Mouse (Mus musculus) C2C12 (cell line): ENCODE measurements around the gene Clk3. TPM values are rescaled to one million over a fixed set of nuclear protein-coding genes. Genes with fewer than 3 reads are reported as not detected.

Source experiments
- H3K27me3 ChIP-seq: one replicate; pipeline ENCODE4 v1.6.1; 2011; ENCODE audit not compliant: control insufficient read depth, insufficient read depth, insufficient read length
- H3K36me3 ChIP-seq: one replicate; pipeline ENCODE4 v1.6.1; 2011; ENCODE audit not compliant: control insufficient read depth, insufficient read depth
- H3K4me3 ChIP-seq: one replicate; pipeline ENCODE4 v1.5.1; 2011; ENCODE audit warnings: mild to moderate bottlenecking, control low read depth; ENCODE audit not compliant: poor library complexity, insufficient read depth, severe bottlenecking
- H3K79me2 ChIP-seq: one replicate; pipeline ENCODE4 v1.6.1; 2011; ENCODE audit not compliant: control insufficient read depth, insufficient read depth
- H3K79me3 ChIP-seq: one replicate; pipeline ENCODE4 v1.6.1; 2011; ENCODE audit warnings: low read depth, control low read depth
- H3ac ChIP-seq: one replicate; pipeline ENCODE3; 2011; ENCODE audit warnings: low read depth; ENCODE audit not compliant: control insufficient read depth, insufficient read length
- CEBPB ChIP-seq: IDR thresholded peaks from one replicate; pipeline ENCODE4 v1.6.1; 2011; ENCODE audit warnings: low read depth, mild to moderate bottlenecking, control low read depth, moderate library complexity
- CTCF ChIP-seq: IDR thresholded peaks from one replicate; pipeline ENCODE4 v1.5.1; 2011; ENCODE audit not compliant: control insufficient read depth, insufficient read depth, insufficient read length
- FOSL1 ChIP-seq: IDR thresholded peaks from one replicate; pipeline ENCODE4 v1.8.0; 2011; ENCODE audit warnings: mild to moderate bottlenecking, low read length; ENCODE audit not compliant: poor library complexity, insufficient read depth, severe bottlenecking
- MAX ChIP-seq: IDR thresholded peaks from one replicate; pipeline ENCODE4 v1.6.1; 2011; ENCODE audit warnings: mild to moderate bottlenecking, control low read depth
- MYOD1 ChIP-seq: IDR thresholded peaks from one replicate; pipeline ENCODE4 v1.6.1; 2011; ENCODE audit warnings: low read depth; ENCODE audit not compliant: control insufficient read depth, insufficient read length
- MYOG ChIP-seq: IDR thresholded peaks from one replicate; pipeline ENCODE4 v1.6.1; 2011; ENCODE audit not compliant: control insufficient read depth, insufficient read length; ENCODE audit errors: extremely low read depth
- USF1 ChIP-seq: IDR thresholded peaks from one replicate; pipeline ENCODE4 v1.6.1; 2011; ENCODE audit warnings: low read depth, mild to moderate bottlenecking, control low read depth, moderate library complexity
- polyA plus RNA-seq: library from polyadenylated mRNA; unstranded; fragments of >200 nt; fragmentation: generic; extraction: Trizol; gene quantifications from one replicate; pipeline ENCODE4 v1.2.1, GENCODE M21; 2012; ENCODE audit warnings: missing spikeins

Gene Clk3
- polyA plus RNA-seq, 1 experiment, result 50.9 TPM

DNA sequence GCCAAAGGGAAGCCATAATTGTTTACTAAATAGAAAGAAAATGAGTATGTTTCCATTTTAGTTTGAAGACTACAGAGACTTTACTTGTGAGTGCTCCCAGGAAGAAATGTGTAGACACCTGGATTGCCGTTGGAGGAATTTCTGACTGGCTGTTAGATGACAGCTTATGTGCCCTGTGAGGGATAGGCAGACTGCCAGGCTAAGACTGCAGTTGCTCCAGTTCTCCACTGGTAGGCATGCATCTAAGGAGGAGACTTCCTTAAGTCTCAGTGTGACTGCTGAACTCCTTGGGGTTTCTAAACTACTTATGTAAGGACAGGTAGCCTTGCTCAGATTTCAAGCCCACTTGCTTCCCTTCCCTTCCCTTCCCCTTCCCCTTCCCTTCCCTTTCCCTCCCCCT is 37.3 kb downstream of the Clk3 start:
- Histone ChIP-seq H3K27me3 (no peaks in the 10 kb centered on the region), H3K36me3 (peaks cover 34% of the 10 kb centered on the region), H3K79me2 (peaks cover 51% of the 10 kb centered on the region), H3ac (no peak overlapping the region), H3K79me3 (peaks cover 11% of the 10 kb centered on the region), H3K4me3 (no peak overlapping the region)
- TF ChIP-seq MYOD1 (no peak), USF1 (no peak), FOSL1 (no peak)

- Histone ChIP-seq H3ac (no peak overlapping the region), H3K4me3 (no peak overlapping the region), H3K79me2 (peaks cover 48% of the 10 kb centered on the region), H3K27me3 (no peaks in the 10 kb centered on the region), H3K79me3 (peaks cover 20% of the 10 kb centered on the region), H3K36me3 (peaks cover 41% of the 10 kb centered on the region)
- TF ChIP-seq CEBPB, result no peak
- TF ChIP-seq USF1, result no peak
- no peak for TF ChIP-seq MYOG
- TF ChIP-seq MAX, result no peak
- TF ChIP-seq MYOD1, result no peak
Observed at GRCm38 (mm10) chr9:57724701-57725100, 41.0 kb downstream of the Clk3 start.

DNA sequence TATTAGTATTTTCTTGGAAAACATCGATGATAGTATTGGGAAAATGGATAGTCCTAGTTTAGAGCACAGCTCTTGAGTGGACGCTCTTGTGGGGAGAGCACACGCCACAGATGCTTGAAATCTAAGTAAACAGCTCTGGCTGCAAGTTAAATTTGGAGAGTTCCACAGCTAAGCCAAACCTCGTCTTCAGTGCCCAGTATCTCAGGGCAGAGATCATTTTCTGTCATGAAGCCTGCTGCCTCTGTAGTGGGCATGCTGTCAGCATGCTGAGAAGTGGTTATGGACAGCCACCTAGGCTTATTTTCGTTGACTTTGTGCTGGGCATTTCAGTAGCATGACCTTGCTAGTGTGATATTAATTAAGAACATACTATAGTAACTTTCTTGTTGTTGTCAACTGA is 41.9 kb downstream of the Clk3 start:
- Histone ChIP-seq H3K36me3 (peaks cover 39% of the 10 kb centered on the region), H3K4me3 (no peak overlapping the region), H3K79me2 (peaks cover 42% of the 10 kb centered on the region), H3K27me3 (no peaks in the 10 kb centered on the region), H3K79me3 (peaks cover 20% of the 10 kb centered on the region), H3ac (no peak overlapping the region)
- TF ChIP-seq MYOG (no peak), MYOD1 (no peak), MAX (no peak), CTCF (no peak), USF1 (no peak), FOSL1 (no peak), CEBPB (no peak)

DNA sequence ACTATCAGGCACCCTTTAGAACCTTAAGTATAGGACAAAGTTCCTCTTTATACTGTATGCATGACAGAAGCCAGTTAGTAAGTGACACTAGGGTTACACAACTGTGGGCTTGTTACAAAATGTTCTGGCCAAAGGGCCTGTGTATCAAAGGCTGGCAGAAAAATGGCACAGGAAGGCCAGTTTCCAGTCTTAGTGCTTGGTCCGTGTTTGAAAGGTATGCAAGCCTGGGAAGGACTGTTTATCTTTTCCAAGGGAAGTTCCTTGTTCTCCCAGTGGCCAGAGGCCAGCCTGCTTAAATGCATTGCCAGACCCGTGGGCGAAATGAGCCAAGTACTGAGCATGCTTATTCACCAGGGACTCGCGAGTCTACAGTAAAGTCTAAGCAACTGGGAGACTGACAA is 42.3 kb downstream of the Clk3 start:
- Histone ChIP-seq H3K36me3 (peaks cover 38% of the 10 kb centered on the region), H3K27me3 (no peaks in the 10 kb centered on the region), H3K79me3 (peaks cover 20% of the 10 kb centered on the region), H3K79me2 (peaks cover 42% of the 10 kb centered on the region), H3K4me3 (no peak overlapping the region), H3ac (no peak overlapping the region)
- no peak for TF ChIP-seq MYOG
- TF ChIP-seq FOSL1, result no peak
- TF ChIP-seq USF1, result no peak
- TF ChIP-seq MYOD1, result no peak
- TF ChIP-seq MAX, result no peak
- TF ChIP-seq CTCF, result no peak
- no peak for TF ChIP-seq CEBPB

DNA sequence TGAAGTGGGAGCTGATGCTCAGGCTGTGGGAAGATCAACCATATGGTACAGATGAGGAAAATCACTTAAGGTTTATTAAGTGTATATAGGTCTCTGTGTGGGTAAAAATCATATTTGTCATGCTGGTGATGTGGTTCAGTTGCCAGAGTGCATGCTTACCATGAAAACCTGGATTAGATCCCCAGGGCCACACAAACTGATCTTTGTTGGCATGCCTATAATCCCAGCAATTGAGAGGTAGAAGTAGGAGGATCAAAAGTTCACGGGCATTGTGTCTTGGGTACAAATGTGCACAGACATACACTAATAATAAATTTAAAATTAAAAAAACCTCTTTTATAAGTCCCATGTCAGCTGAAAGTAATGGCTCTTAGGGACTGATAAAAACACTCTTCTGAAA is 43.3 kb downstream of the Clk3 start:
- Histone ChIP-seq H3K36me3 (peaks cover 38% of the 10 kb centered on the region), H3K79me2 (peaks cover 42% of the 10 kb centered on the region)

DNA sequence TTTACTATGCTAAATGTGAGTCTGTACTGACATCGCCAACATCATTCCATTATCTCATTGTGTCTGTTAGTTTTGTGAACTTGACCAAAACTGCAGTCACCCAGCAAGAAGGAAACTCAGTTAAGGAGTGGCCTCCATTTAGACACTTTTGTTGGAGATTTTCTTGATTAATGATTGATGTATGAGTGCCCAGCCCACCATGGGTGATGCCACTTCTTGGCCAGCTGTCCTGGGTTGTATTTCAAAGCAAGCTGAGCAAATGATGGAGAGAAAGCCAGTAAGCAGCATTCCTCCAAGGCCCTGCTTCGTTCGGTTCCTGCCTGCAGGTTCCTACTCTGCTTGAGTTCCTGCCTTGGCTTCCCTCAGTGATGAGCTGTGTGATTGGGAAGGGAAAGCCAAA is 44.9 kb downstream of the Clk3 start:
- Histone ChIP-seq H3K4me3 (no peak overlapping the region), H3K79me3 (peaks cover 20% of the 10 kb centered on the region), H3K27me3 (no peaks in the 10 kb centered on the region), H3ac (no peak overlapping the region), H3K36me3 (peaks cover 37% of the 10 kb centered on the region), H3K79me2 (peaks cover 38% of the 10 kb centered on the region)
- TF ChIP-seq CTCF (no peak), MYOD1 (no peak), MAX (no peak), FOSL1 (no peak), USF1 (no peak), MYOG (no peak), CEBPB (no peak)

More for the DNA sequence above, 43.3 kb downstream of the Clk3 start:
- no peak overlapping the region for H3ac ChIP-seq
- no peak overlapping the region for H3K4me3 ChIP-seq
- peaks cover 20% of the 10 kb centered on the region for H3K79me3 ChIP-seq
- TF ChIP-seq USF1 (no peak), MYOG (no peak), MAX (no peak), CTCF (no peak), FOSL1 (no peak)
- no peaks in the 10 kb centered on the region for H3K27me3 ChIP-seq
